Mouse (Mus musculus) cerebellum, postnatal 14 days (tissue): Measurements from ENCODE around the gene Pnpla1.

ENCODE experiments used
- DNase-seq, 2 experiments: peaks; one replicate each; pipeline ENCODE4 v3.0.0; 2021; ENCODE audit warnings: mixed read lengths in 2 of 2

Gene Pnpla1

GRCm38 (mm10) chr17:28928004-28928403, 69.8 kb downstream of the Pnpla1 start:
- DNase-seq = no peak

DNA sequence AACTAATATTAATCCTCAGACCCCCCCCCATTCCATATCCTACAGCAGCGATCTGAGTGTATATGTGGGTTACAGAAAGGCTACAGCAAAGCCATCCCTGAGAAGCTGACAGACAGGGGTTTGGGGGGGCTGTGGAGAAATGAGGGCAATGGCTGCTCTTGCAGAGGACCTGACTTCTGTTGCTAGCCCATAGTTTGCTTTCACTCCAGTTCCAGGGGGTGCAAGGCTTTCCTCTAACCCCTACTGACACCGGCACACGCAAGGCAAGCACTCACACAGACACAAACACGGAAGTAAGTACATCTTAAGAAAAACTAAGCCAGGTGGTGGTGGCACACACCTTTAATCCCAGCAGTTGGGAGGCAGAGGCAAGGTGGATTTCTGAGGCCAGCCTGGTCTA, 71.2 kb downstream of the Pnpla1 start:
- no peak for DNase-seq

DNA sequence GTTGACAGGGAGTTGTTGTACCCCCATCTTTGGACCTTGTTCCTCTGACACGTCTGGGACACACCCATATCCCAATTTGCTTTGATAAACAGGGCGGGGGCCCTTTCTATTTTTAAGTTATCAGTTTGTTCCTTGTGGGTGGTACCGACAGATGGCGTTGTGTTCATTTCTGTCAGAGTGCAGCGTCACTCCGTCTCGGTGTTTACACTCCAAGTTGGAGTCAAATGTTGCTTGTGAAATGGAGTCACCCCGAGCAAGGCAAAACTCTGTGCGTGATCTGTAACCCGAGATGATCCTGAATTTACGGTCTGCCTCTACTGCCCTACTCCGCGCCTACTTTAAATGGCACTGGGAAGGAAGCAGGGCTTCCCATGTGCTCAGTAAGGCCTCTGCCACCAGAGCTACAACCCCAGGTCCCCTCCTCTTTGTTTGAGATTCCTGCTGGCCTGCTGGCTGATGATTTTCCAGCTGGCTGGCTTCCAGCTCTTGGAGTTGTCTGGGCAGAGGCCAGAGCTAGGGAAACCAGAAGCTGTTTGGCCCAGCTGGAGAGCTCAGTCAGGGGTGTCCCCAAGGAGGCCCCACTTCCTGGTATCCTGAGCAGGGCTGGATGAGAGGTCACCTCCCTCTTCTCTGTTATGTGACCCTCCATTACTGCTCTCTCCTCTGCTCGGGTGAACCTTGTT, 72.3 kb downstream of the Pnpla1 start:
- peak; percentile 69 to 79 for DNase-seq

DNA sequence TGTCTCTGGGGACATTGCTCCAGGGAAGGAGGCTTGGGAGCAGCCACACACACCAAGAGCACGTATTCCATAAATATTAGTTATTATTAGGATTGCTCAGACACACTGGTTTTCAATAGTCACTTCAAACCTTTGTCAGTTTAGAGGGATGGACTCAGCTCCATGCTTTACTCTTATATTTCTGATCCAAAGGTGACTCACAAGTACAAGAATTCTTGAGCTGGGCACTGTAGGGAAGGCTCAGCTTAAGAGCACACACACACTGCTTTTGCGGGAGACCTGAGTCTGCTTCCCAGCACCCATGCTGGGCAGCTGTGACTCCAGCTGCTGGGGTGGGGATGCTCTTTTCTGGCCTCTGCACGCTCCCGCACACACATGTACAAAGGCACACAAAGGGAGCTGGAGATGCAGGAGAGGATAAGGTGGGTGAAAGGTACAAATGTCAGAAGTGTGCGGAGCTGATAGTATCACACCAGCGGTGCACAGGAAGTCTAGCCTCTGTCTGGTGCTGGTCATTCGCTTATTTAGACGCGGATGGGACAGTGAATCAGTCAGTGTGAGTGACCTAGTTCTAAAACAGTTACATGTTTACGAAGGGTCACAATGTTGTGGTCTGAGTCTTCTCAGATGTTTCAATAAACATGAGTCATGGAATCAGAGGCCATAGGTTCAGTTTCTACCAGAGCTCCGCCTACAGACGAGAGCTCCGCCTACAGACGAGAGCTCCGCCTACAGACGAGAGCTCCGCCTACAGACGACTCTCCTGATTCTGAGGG, 73.4 kb downstream of the Pnpla1 start:
- no peak for DNase-seq

DNA sequence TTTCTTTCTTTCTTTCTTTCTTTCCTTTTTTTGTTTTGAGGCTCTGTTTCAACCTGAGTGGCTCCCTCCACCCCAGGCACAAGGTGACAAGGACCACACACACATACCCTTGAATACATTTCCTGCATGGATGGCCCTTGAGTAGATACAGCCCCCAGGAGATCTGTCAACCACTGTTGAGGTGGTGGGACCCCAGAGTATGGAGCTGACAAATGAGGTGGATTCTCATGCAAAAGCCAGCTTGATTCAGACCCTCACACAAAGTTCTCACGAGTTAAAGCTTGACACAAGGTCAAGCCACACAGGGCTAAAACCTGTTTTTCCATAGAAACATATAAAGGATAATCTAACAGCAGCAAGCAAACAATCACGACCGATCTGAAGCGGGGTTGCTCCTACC, 74.1 kb downstream of the Pnpla1 start:
- no peak for DNase-seq

DNA sequence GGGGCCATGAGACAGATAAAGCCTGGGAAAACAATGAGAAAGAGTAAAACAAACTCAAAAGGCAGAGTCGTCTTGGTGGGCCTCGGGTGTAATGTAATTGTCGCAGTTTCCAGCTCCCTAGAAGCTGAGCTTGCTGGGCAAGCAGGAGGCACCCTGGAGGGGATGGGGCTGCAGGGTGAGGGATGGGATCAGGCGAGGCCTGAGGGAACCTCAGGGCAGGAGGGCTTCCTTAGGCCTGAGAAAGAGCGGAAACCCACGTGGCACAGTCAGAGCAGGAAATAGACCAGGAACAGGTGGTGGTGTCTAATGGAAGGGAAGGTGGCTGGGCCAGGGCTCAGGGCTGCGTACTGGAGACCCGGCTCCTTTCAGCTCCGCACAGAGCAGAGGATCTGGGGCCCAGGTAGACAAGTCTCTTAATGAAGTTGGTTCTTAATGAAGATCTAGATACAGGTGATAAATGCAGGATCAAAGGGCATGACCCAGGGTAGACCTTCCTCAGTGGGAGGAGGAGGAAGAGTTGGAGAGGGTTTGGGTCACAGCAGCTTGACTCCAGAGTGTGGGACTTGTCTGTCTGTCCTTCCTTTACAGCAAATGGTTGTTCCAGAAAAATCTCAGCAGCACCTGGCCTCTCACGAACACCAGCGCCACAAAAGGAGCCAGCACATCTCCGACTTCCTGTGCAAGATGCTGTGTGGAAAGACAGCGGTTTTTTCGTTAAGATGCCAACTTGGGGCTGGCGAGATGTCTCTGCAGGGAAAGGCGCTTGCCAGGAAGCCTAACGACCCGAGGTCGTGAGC, 76.1 kb downstream of the Pnpla1 start:
- DNase-seq = no peak

- no peak for DNase-seq
These were observed 77.9 kb downstream of the Pnpla1 start for GRCm38 (mm10) chr17:28936133-28936532.

DNA sequence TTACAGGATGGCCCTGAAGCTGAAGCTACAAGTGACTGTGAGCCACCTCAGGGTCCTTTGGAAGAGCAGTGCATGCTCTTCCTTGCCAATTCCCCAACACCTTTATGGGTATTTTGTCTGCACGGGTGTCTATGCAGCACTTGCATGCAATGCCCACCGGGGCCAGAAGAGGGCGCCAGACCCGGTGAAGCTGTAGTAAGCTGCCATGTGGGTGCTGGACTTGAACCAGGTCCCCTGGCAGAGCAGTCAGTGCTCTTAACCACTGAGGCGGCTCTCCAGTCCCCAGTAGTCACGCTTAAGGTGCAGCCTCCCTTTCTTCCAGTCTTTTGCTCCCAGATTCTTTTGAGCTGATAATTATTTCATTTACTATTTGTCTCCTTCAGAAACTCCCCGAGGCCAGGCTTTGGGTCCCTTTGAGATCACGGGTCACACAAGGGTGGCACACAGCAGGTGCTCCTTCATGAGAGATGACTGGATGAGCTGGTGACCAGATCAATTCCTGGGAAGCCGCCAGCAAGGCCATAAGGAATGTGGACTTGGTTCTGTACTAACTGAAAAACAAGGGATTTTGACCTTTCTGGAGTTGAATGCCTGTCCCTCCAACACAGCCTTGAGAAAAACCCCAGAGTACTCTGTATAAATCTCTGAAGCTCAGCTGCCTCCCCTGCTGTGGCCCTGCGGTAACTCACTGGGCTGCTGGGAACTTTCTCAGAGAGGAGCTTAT, 78.6 kb downstream of the Pnpla1 start:
- DNase-seq = peak; percentile 70 to 88
